8 mouse cellular contexts compared by ENCODE assay signal in the genomic region with DNA sequence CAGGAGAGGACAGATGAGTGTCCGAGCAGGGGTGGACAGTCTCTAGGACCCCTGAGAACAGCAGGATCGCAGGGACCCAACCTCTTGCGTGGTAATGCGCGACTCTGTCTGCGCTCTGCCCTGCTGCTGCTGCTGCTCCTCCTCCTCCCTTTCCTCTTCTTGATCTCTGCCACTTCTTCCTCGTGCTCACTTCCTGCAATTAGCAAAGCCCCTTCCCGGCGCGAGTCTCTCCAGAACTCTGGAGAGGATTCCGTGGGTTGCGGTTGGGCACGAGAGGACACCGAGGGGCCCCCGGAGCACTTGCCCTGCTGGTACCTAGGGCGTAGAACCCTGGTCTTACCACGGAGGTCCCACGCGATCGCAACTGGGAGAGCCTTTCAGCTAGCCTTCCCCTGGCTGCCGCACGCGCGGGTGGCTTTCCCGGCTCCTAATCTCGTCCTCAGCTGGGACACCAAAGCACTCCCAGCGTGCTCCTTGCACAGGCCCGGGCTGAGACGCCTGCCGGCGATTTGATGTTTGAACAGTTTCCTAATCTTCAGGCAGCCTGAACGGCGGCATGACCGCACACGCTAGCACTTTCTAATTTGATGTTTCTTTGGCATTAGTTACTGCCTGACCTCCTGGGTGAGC. TPM values are rescaled to one million over a fixed set of nuclear protein-coding genes. Genes with fewer than 3 reads are reported as not detected.
A peak's percentile ranks its signal among the peaks of the same experiment; 100 is the strongest.
DNase-seq lines count a peak whose midpoint lies in the region; TF ChIP-seq lines count a peak whose summit lies in the region.

Edaradd (minus strand) TSS at position 484 of the 630 bp plus-strand sequence.

- peaks cover 2% of the 10 kb centered on the region for H3K27me3 ChIP-seq in ES-Bruce4 (ENCODE audit: control insufficient read depth, insufficient read depth, low read length, poor library complexity, severe bottlenecking)
- peaks cover 35% of the 10 kb centered on the region for H3K27me3 ChIP-seq in hindbrain, embryonic 10.5 days (ENCODE audit: insufficient read depth, poor library complexity, severe bottlenecking)

- peak within 1 kb of the TSS; percentile 28 for H3K9ac ChIP-seq in ES-Bruce4 (ENCODE audit: low read depth, poor library complexity, severe bottlenecking)

- no peak for TF ChIP-seq CTCF in ES-Bruce4 (IDR thresholded peaks at IDR 0.05; ENCODE audit: low read depth, low read length)
- no peak for TF ChIP-seq CTCF in bone marrow, adult 2 months (IDR thresholded peaks at IDR 0.05; ENCODE audit: control insufficient read depth, insufficient read depth, low read length)

- no peak for TF ChIP-seq POLR2A in ES-Bruce4 (IDR thresholded peaks at IDR 0.05; ENCODE audit: insufficient read depth, low read length)
- peak; percentile 15; the same call in 1 of the 2 replicates for TF ChIP-seq POLR2A in bone marrow, adult 2 months (IDR thresholded peaks at IDR 0.05; ENCODE audit: borderline replicate concordance, control insufficient read depth, low read depth, low read length)

- TF ChIP-seq EP300 in ES-Bruce4 (IDR thresholded peaks at IDR 0.05; ENCODE audit: insufficient read depth, low read depth, low read length) = no peak

- H3K27ac ChIP-seq in ES-Bruce4 (ENCODE audit: insufficient read depth, low read length) = no peak within 1 kb of the TSS
- peak within 1 kb of the TSS; percentile 80 for H3K27ac ChIP-seq in bone marrow, adult 2 months (ENCODE audit: control insufficient read depth, insufficient read depth, low read depth, low read length, poor library complexity)
- H3K27ac ChIP-seq in hindbrain, embryonic 10.5 days = peak within 1 kb of the TSS; percentile 80

- no peaks in the 10 kb centered on the region for H3K36me3 ChIP-seq in ES-Bruce4 (ENCODE audit: control insufficient read depth, insufficient read depth, low read length, poor library complexity, severe bottlenecking)
- no peaks in the 10 kb centered on the region for H3K36me3 ChIP-seq in hindbrain, embryonic 10.5 days

- no peaks in the 10 kb centered on the region for H3K4me1 ChIP-seq in ES-Bruce4 (ENCODE audit: control insufficient read depth, insufficient read depth, low read length)
- H3K4me1 ChIP-seq in bone marrow, adult 2 months (ENCODE audit: control insufficient read depth, insufficient read depth, low read length) = no peaks in the 10 kb centered on the region; the same call in 1 of the 2 replicates
- peaks cover 4% of the 10 kb centered on the region; the same call in 1 of the 2 replicates for H3K4me1 ChIP-seq in hindbrain, embryonic 10.5 days (replicated peaks)

- peak within 1 kb of the TSS; percentile 58 for H3K4me3 ChIP-seq in ES-Bruce4 (ENCODE audit: low read depth, low read length)
- H3K4me3 ChIP-seq in bone marrow, adult 2 months (replicated peaks; ENCODE audit: control insufficient read depth, low read depth, low read length) = peak within 1 kb of the TSS; percentile 86
- peak within 1 kb of the TSS; percentile 64 for H3K4me3 ChIP-seq in hindbrain, embryonic 10.5 days

- DNase-seq in forelimb bud, embryonic 11.5 days (ENCODE audit: low read depth, low spot score) = peak; percentile 64
- peak; percentile 80 for DNase-seq in hindbrain, embryonic 10.5 days (ENCODE audit: low spot score)
- peak; percentile 37 to 50 for DNase-seq in layer of hippocampus, postnatal 10 days (ENCODE audit: low spot score in 2 of 2)
- peak; percentile 73 for DNase-seq in lung, postnatal 36 days
- DNase-seq in ovary, postnatal 36 days (ENCODE audit: low spot score) = peak; percentile 66
- DNase-seq in thymus, postnatal 4 days = peak; percentile 76

- WGBS in bone marrow, adult 2 months = under 1% methylated on average over 35 of the region's 35 CpGs
- WGBS in hindbrain, embryonic 10.5 days = under 1% methylated on average over 35 of the region's 35 CpGs

- no peaks in the 10 kb centered on the region for H3K9me3 ChIP-seq in ES-Bruce4 (replicated peaks; ENCODE audit: control insufficient read depth, insufficient read depth, low read length, poor library complexity, severe bottlenecking)
- H3K9me3 ChIP-seq in hindbrain, embryonic 10.5 days = no peaks in the 10 kb centered on the region

RNA-seq across cellular contexts. Expression of gene Edaradd, which starts in this region (rescaled TPM):
- polyA plus RNA-seq in ES-Bruce4 (2011; ENCODE audit: insufficient read depth, insufficient read length, low read depth, missing spikeins) = 0.17 TPM in 1 of 2 replicates, not detected in the other
- 0.92 and 2.6 TPM in 2 replicates for polyA plus RNA-seq in bone marrow, adult 2 months (2011; ENCODE audit: insufficient read depth, insufficient read length, low replicate concordance, missing spikeins)
- 1.1 TPM in 2 replicates for polyA plus RNA-seq in hindbrain, embryonic 10.5 days (2016; fragmentation: Nextera tagmentation; extraction: Ambion mirVana)
- 1 to 10 TPM; 1.1 to 1.3 TPM for total RNA-seq in layer of hippocampus, postnatal 10 days (2021)
